Mouse (Mus musculus): Measurements from ENCODE around the gene Mical3. TPM values are rescaled to one million over a fixed set of nuclear protein-coding genes. Genes with fewer than 3 reads are reported as not detected.
A peak's percentile ranks its signal among the peaks of the same experiment; 100 is the strongest.

Mical3 gene
- polyA plus RNA-seq, 1 experiment from 2014 or later, result 11.1 TPM

DNA sequence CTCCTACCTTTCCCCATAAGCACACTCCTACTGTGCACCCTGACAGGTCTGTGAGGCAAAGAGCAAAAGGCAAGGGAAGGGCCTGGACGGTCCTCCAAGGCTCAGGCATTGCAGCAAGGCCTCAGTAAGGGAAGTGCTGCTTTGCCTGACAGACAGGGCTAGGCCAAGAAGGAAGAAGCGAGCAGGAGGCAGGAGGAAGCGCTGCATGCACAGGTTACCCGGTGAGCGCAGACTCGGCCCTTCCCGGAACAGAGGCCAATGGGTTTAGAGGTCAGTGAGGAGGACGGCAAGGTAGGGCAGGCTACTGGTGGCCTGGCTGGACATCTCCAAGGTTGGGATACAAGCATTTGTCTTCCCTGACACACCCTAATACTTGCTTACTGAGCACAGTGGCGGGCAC lies 44.6 kb downstream of the Mical3 start:
- no peak overlapping the region for H3K9ac ChIP-seq (replicated peaks; ENCODE audit: low read length)
- DNase-seq (ENCODE audit: low spot score) (no peak), ATAC-seq (replicated peaks; ENCODE audit: insufficient number of reproducible peaks, low FRiP score, low TSS enrichment, low read depth) (no peak)
- peaks cover 7% of the 10 kb centered on the region; the same call in 1 of the 2 replicates for H3K4me1 ChIP-seq (ENCODE audit: control insufficient read depth, insufficient read depth, low read length)
- no peak overlapping the region for H3K4me3 ChIP-seq (ENCODE audit: low read depth, low read length)
- no peaks in the 10 kb centered on the region for H3K9me3 ChIP-seq (replicated peaks; ENCODE audit: control insufficient read depth, low read length)
- H3K36me3 ChIP-seq (replicated peaks; ENCODE audit: control insufficient read depth, insufficient read depth, low read depth, low read length), result no peaks in the 10 kb centered on the region
- H3K27ac ChIP-seq (replicated peaks; ENCODE audit: low read depth, low read length), result no peak overlapping the region
- H3K27me3 ChIP-seq (ENCODE audit: control insufficient read depth, insufficient read depth, low read length), result no peaks in the 10 kb centered on the region
- H3K4me2 ChIP-seq (ENCODE audit: low read depth, low read length), result no peak overlapping the region
- 86% methylated on average over 9 of the region's 9 CpGs for WGBS

DNA sequence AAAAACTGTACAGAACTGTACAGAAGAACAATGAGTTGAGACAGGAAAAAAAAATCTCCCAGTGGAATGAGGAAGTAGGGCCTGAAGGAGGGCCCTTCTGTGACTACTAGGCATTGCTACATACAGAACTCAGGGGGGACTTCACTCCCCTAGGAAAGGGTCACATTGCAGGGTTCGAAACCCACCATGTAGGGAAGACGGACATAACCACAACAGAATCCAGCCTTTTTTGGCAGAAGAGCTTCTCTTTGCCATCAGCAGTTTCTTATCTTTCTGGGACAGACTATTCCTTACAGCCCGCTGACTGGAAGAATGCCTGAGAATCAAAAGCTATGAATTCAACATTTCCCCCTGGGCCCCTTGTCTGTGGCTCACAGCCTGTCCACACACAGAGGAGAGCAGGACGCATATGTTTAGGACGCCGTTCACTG lies 46.7 kb downstream of the Mical3 start:
- Histone ChIP-seq H3K4me2 (ENCODE audit: low read depth, low read length) (no peak overlapping the region), H3K4me3 (ENCODE audit: low read depth, low read length) (no peak overlapping the region), H3K9ac (replicated peaks; ENCODE audit: low read length) (no peak overlapping the region), H3K36me3 (replicated peaks; ENCODE audit: control insufficient read depth, insufficient read depth, low read depth, low read length) (no peaks in the 10 kb centered on the region), H3K9me3 (replicated peaks; ENCODE audit: control insufficient read depth, low read length) (no peaks in the 10 kb centered on the region), H3K4me1 (ENCODE audit: control insufficient read depth, insufficient read depth, low read length) (peaks cover 7% of the 10 kb centered on the region; the same call in 1 of the 2 replicates), H3K27ac (replicated peaks; ENCODE audit: low read depth, low read length) (no peak overlapping the region), H3K27me3 (ENCODE audit: control insufficient read depth, insufficient read depth, low read length) (no peaks in the 10 kb centered on the region)
- ATAC-seq (replicated peaks; ENCODE audit: insufficient number of reproducible peaks, low FRiP score, low TSS enrichment, low read depth), result no peak
- 86% methylated on average over 6 of the region's 6 CpGs for WGBS
- no peak for DNase-seq (ENCODE audit: low spot score)

DNA sequence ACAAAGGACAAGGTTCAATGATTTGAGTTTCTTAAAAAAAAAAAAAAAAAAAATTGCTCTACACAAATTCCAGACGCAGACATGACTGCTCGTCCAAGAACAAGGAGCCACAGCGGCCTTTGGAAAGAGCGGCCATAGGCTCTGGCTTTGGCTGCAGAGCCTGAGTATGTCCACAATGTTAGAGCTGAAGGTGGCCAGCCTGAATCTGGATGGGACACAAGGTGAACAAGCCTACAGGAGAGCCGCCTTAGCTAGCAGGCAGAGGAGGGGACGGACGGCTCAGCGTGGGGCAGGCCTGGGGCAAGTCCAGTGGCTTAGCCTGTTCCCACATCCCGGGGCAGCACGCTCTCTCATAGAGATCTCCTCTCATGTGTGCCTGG lies 48.7 kb downstream of the Mical3 start:
- no peak overlapping the region for H3K4me2 ChIP-seq (ENCODE audit: low read depth, low read length)
- peaks cover 1% of the 10 kb centered on the region; the same call in 1 of the 2 replicates for H3K4me1 ChIP-seq (ENCODE audit: control insufficient read depth, insufficient read depth, low read length)
- WGBS, result 78% methylated on average over 10 of the region's 10 CpGs
- H3K27me3 ChIP-seq (ENCODE audit: control insufficient read depth, insufficient read depth, low read length), result no peaks in the 10 kb centered on the region
- DNase-seq (ENCODE audit: low spot score) (no peak), ATAC-seq (replicated peaks; ENCODE audit: insufficient number of reproducible peaks, low FRiP score, low TSS enrichment, low read depth) (peak; percentile 16; the same call in 1 of the 2 replicates)
- no peak overlapping the region for H3K27ac ChIP-seq (replicated peaks; ENCODE audit: low read depth, low read length)
- no peak overlapping the region for H3K4me3 ChIP-seq (ENCODE audit: low read depth, low read length)
- H3K9me3 ChIP-seq (replicated peaks; ENCODE audit: control insufficient read depth, low read length), result no peaks in the 10 kb centered on the region
- H3K9ac ChIP-seq (replicated peaks; ENCODE audit: low read length), result no peak overlapping the region
- no peaks in the 10 kb centered on the region for H3K36me3 ChIP-seq (replicated peaks; ENCODE audit: control insufficient read depth, insufficient read depth, low read depth, low read length)

DNA sequence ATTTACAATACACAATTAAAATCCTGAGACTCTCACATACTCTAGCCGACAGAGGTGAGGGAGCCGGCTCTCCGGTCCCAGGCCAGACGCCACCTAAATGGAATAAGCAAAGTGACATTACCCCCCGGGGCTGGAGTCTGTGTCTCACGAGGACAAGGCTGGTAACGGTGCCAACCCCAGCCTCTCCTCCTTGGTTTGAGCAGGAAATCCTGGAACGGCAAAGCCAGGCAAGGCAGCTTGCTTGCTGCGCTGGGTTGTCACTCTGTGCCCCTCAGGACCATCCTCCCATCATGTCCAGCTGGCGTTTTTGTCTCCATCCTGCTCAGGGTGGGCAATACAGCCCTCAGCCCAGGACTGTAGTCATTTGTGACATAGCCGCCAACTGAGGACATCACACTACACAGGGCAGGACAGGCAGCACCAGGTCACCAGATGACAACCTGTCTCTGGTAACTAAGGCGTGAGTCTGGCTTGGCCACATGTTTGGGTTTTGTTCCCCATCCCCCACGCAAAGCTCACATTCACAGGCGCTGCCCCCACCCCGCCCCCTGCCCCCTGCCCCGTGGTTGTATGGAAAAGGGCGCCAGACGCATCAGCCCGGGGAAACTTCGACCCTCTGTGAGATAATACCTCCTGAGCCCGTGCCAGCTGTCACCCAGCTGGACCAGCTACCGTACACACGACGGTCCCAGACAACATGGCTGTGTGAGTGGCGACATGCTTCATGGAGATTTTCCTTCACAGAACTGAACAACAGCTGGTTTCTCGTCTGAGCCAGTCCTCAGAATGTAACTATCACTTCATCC lies 49.3 kb downstream of the Mical3 start:
- H3K9me3 ChIP-seq (replicated peaks; ENCODE audit: control insufficient read depth, low read length), result no peaks in the 10 kb centered on the region
- no peak overlapping the region for H3K27ac ChIP-seq (replicated peaks; ENCODE audit: low read depth, low read length)
- no peak overlapping the region; the same call in 1 of the 2 replicates for H3K4me2 ChIP-seq (ENCODE audit: low read depth, low read length)
- H3K4me1 ChIP-seq (ENCODE audit: control insufficient read depth, insufficient read depth, low read length), result no peaks in the 10 kb centered on the region
- DNase-seq (ENCODE audit: low spot score) (peak; percentile 15), ATAC-seq (replicated peaks; ENCODE audit: insufficient number of reproducible peaks, low FRiP score, low TSS enrichment, low read depth) (0 out of 2 replicates have a peak, but pooled peaks have one; percentile 42)
- no peak overlapping the region for H3K4me3 ChIP-seq (ENCODE audit: low read depth, low read length)
- H3K36me3 ChIP-seq (replicated peaks; ENCODE audit: control insufficient read depth, insufficient read depth, low read depth, low read length), result no peaks in the 10 kb centered on the region
- H3K27me3 ChIP-seq (ENCODE audit: control insufficient read depth, insufficient read depth, low read length), result no peaks in the 10 kb centered on the region
- no peak overlapping the region for H3K9ac ChIP-seq (replicated peaks; ENCODE audit: low read length)
- 59% methylated on average over 26 of the region's 26 CpGs for WGBS

DNA sequence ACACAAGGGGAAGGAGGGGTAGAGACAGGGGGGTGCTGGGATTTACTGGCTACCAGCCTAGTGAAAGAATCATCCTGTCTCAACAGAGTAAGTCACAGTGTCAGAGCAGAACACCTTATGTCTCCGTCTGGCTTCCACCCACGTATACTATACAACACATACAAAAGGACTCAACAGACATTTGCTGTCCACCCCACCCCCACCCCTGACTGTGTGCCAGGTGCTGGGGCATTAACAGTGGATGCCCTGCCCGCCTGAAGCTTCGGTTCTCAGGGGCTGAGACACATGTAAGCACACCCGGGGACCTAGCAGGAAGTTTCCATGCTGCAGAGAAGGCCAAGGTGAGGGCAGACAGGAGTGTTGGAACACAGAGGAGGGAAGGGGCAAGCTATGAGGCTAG lies 52.6 kb downstream of the Mical3 start:
- DNase-seq (ENCODE audit: low spot score), result no peak
- WGBS, result 91% methylated on average over 5 of the region's 5 CpGs
- H3K4me1 ChIP-seq (ENCODE audit: control insufficient read depth, insufficient read depth, low read length), result no peaks in the 10 kb centered on the region
- no peak overlapping the region for H3K9ac ChIP-seq (replicated peaks; ENCODE audit: low read length)
- H3K36me3 ChIP-seq (replicated peaks; ENCODE audit: control insufficient read depth, insufficient read depth, low read depth, low read length), result no peaks in the 10 kb centered on the region
- no peak overlapping the region for H3K4me2 ChIP-seq (ENCODE audit: low read depth, low read length)
- H3K9me3 ChIP-seq (replicated peaks; ENCODE audit: control insufficient read depth, low read length), result no peaks in the 10 kb centered on the region
- no peak for ATAC-seq (replicated peaks; ENCODE audit: insufficient number of reproducible peaks, low FRiP score, low TSS enrichment, low read depth)
- H3K27ac ChIP-seq (replicated peaks; ENCODE audit: low read depth, low read length), result no peak overlapping the region
- no peak overlapping the region for H3K4me3 ChIP-seq (ENCODE audit: low read depth, low read length)
- H3K27me3 ChIP-seq (ENCODE audit: control insufficient read depth, insufficient read depth, low read length), result no peaks in the 10 kb centered on the region

DNA sequence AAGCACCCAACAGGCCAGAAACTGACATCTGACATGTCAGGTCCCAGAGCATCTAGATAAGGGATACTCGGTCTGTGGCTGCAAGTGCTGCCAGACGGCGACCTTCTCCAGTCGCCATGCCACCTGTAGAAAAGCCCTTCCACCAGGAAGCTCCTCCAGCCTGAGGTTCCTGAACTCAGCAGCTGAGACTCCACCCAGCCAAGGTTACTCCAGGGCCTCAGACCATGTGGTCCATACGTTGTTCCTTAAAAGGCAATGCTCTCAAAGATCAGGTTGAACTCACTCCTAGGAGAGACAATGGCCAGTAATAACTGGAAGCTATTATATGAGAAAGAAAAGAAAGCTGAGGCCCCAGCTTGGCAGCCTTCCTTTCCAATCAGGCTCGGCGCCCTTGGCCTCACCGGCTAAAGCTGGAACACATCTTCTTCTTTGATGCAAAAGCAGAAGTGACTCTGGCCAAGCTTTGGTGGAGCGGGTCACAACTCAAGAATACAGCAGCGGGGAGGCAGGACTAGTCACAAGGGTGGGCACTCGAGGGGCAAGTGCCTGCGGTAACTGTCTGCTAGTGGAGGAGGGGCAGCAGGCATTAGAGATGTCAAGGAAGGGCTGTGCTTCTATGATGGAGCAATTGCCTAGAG lies 53.8 kb downstream of the Mical3 start:
- 87% methylated on average over 12 of the region's 12 CpGs for WGBS
- H3K27ac ChIP-seq (replicated peaks; ENCODE audit: low read depth, low read length), result no peak overlapping the region
- no peaks in the 10 kb centered on the region for H3K4me1 ChIP-seq (ENCODE audit: control insufficient read depth, insufficient read depth, low read length)
- H3K4me2 ChIP-seq (ENCODE audit: low read depth, low read length), result no peak overlapping the region
- ATAC-seq (replicated peaks; ENCODE audit: insufficient number of reproducible peaks, low FRiP score, low TSS enrichment, low read depth), result no peak
- no peak for DNase-seq (ENCODE audit: low spot score)
- no peaks in the 10 kb centered on the region for H3K36me3 ChIP-seq (replicated peaks; ENCODE audit: control insufficient read depth, insufficient read depth, low read depth, low read length)
- H3K9me3 ChIP-seq (replicated peaks; ENCODE audit: control insufficient read depth, low read length), result no peaks in the 10 kb centered on the region
- no peaks in the 10 kb centered on the region for H3K27me3 ChIP-seq (ENCODE audit: control insufficient read depth, insufficient read depth, low read length)
- no peak overlapping the region for H3K9ac ChIP-seq (replicated peaks; ENCODE audit: low read length)
- no peak overlapping the region for H3K4me3 ChIP-seq (ENCODE audit: low read depth, low read length)

DNA sequence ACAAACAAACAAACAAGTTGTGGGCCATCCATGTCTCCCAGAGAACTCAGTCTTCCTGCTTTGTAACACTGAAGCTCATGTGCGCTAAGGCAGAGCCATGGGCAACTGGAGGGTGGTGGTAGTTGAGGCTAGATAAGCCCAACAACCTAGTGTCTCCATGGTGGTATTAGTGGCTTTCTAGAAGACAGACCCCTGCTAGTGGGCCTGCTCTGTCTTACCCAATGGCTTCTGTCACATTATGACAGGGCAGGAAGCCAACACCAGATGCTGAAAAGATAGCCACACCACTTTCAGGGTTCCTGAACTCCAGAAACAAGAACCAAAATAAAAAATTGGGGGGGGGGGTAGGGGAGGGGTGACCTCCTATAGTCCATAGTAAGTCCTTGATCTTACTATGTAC lies 55.0 kb downstream of the Mical3 start:
- WGBS, result 96% methylated on average over 1 of the region's 1 CpGs
- H3K27ac ChIP-seq (replicated peaks; ENCODE audit: low read depth, low read length), result no peak overlapping the region
- H3K9me3 ChIP-seq (replicated peaks; ENCODE audit: control insufficient read depth, low read length), result no peaks in the 10 kb centered on the region
- no peak overlapping the region for H3K4me2 ChIP-seq (ENCODE audit: low read depth, low read length)
- H3K4me1 ChIP-seq (ENCODE audit: control insufficient read depth, insufficient read depth, low read length), result no peaks in the 10 kb centered on the region
- H3K36me3 ChIP-seq (replicated peaks; ENCODE audit: control insufficient read depth, insufficient read depth, low read depth, low read length), result no peaks in the 10 kb centered on the region
- ATAC-seq (replicated peaks; ENCODE audit: insufficient number of reproducible peaks, low FRiP score, low TSS enrichment, low read depth) (no peak), DNase-seq (ENCODE audit: low spot score) (no peak)
- no peaks in the 10 kb centered on the region for H3K27me3 ChIP-seq (ENCODE audit: control insufficient read depth, insufficient read depth, low read length)
- no peak overlapping the region for H3K4me3 ChIP-seq (ENCODE audit: low read depth, low read length)
- no peak overlapping the region for H3K9ac ChIP-seq (replicated peaks; ENCODE audit: low read length)

DNA sequence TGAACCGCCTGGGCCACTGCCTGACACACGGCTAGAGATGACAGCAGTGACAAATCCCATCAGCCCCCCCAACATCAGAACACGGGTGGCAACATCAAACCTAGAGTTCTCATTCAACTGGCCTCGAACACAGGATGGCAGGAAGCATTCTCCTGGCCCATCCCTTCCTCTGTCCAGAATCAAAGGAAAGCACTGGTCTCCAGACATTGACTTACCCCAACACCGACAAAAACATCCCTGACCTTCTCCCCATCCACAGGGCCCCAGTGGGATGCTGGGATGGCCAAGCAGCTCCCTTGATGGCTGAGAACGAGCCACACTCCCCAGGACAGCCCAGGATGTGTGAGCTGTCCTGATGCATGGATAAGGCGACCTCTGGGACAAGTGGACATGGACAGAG lies 57.5 kb downstream of the Mical3 start:
- Histone ChIP-seq H3K4me2 (ENCODE audit: low read depth, low read length) (no peak overlapping the region), H3K9me3 (replicated peaks; ENCODE audit: control insufficient read depth, low read length) (no peaks in the 10 kb centered on the region), H3K4me1 (ENCODE audit: control insufficient read depth, insufficient read depth, low read length) (no peaks in the 10 kb centered on the region), H3K27ac (replicated peaks; ENCODE audit: low read depth, low read length) (no peak overlapping the region), H3K36me3 (replicated peaks; ENCODE audit: control insufficient read depth, insufficient read depth, low read depth, low read length) (no peaks in the 10 kb centered on the region), H3K9ac (replicated peaks; ENCODE audit: low read length) (no peak overlapping the region), H3K4me3 (ENCODE audit: low read depth, low read length) (no peak overlapping the region), H3K27me3 (ENCODE audit: control insufficient read depth, insufficient read depth, low read length) (no peaks in the 10 kb centered on the region)
- ATAC-seq (replicated peaks; ENCODE audit: insufficient number of reproducible peaks, low FRiP score, low TSS enrichment, low read depth) (no peak), DNase-seq (ENCODE audit: low spot score) (no peak)
- WGBS, result 88% methylated on average over 7 of the region's 7 CpGs
